Mouse (Mus musculus) ES-Bruce4 (cell line): Measurements from ENCODE around the gene Pbx1.

ENCODE experiments used
- CTCF ChIP-seq: IDR thresholded peaks from one replicate; pipeline ENCODE4 v1.8.1; 2011; ENCODE audit warnings: low read depth, low read length
- POLR2A ChIP-seq: IDR thresholded peaks from one replicate; pipeline ENCODE4 v1.8.1; 2011; ENCODE audit warnings: low read length; ENCODE audit not compliant: insufficient read depth

DNA sequence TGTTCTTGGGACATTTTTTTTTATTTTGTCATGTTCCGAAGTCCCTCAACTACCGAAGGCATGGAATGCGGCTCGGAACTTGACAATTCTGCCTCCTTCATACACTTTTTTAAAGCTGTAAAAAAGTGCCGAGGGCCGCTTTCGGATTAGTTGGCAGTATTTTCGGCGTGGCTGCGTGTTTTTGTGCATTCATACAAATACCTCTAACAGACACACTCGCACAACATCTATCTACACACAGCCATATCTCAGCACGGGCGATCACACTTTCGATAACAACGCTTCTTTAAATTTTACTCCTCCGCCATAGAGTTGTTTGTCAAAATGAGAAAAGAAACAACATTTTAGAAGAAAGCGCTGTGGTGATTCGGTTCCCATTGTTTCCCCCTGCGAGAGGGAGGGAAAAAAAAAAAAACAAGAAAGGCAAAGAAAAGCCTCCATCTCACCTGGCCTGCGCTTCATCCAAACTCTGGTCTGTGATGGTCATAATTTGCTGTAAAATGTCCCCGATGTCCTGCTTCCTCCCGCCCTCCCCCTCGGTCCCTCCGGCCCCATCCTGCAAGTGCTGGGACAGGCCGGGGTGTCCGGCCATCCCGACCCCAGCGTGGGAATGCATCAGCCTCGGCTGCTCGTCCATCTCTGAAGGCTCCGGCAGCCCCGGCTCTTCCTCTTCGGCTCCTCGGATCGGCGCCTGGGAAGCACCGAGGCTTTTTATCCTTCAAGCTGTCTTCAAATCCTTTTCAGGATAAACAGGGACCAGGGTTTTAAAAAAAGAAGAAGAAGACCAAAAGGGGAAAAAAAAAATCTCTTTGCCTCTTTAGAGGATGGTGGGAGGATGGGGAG, 981 bp downstream of the Pbx1 start:
- TF ChIP-seq CTCF (no peak), POLR2A (no peak)
